14 mouse cellular contexts compared by ENCODE assay signal in genomic region chr6:30700182-30700581, GRCm38 (mm10). TPM values are rescaled to one million over a fixed set of nuclear protein-coding genes. Genes with fewer than 3 reads are reported as not detected.
A peak's percentile ranks its signal among the peaks of the same experiment; 100 is the strongest.
DNase-seq lines count a peak whose midpoint lies in the region; ATAC-seq and TF ChIP-seq lines count a peak whose summit lies in the region.
"Had no signal": no experiment of that assay in that cellular context is flagged by ENCODE, and none has a peak within 500 bp of the region (broad histone marks: within the 10 kb centered on the region; RNA-seq: fewer than 3 reads in every experiment).

No protein-coding gene starts in this region.

- intact Hi-C loops in heart, adult 2 months (cut with DNase I), result loop anchor here (2.0 kb wide), 1 partner anchor 47 kb away; no protein-coding TSS in a partner anchor

- H3K4me3 ChIP-seq in kidney, embryonic 14.5 days (ENCODE audit: low read length), result no peak overlapping the region
- no peak overlapping the region for H3K4me3 ChIP-seq in CH12.LX (replicated peaks in 1 of 3; ENCODE audit: low read depth in 2 of 3, low read length in 2 of 3, poor library complexity in 1 of 3)
- H3K4me3 ChIP-seq in heart, adult 2 months, result no peak overlapping the region
- H3K4me3 ChIP-seq in limb, embryonic 12.5 days (replicated peaks), result no peak overlapping the region
- H3K4me3 ChIP-seq: hindbrain, embryonic 12.5 days; myocyte had no signal

- H3K27ac ChIP-seq in kidney, embryonic 14.5 days (ENCODE audit: low read depth, low read length), result peak overlapping the region; percentile 86
- no peak overlapping the region for H3K27ac ChIP-seq in CH12.LX (ENCODE audit: insufficient read depth, low read depth)
- H3K27ac ChIP-seq in heart, adult 2 months, result peak overlapping the region; percentile 30
- H3K27ac ChIP-seq in limb, embryonic 12.5 days, result peak overlapping the region; percentile 80

- no peak overlapping the region for H3K4me2 ChIP-seq in kidney, embryonic 14.5 days (replicated peaks; ENCODE audit: low read depth, low read length)
- H3K4me2 ChIP-seq in CH12.LX (ENCODE audit: insufficient read depth, low read depth, poor library complexity, severe bottlenecking), result 0 out of 2 replicates have a peak overlapping the region, but pooled peaks have one; percentile 29
- H3K4me2 ChIP-seq in limb, embryonic 12.5 days, result no peak overlapping the region
- H3K4me2 ChIP-seq: hindbrain, embryonic 12.5 days had no signal

- no peaks in the 10 kb centered on the region for H3K36me3 ChIP-seq in kidney, embryonic 14.5 days (ENCODE audit: control insufficient read depth, insufficient read depth, low read length)
- H3K36me3 ChIP-seq in CH12.LX (replicated peaks in 1 of 2; ENCODE audit: control insufficient read depth in 1 of 2, insufficient read depth in 1 of 2, low read length in 1 of 2), result no peaks in the 10 kb centered on the region
- H3K36me3 ChIP-seq in heart, adult 2 months (ENCODE audit: control insufficient read depth, insufficient read depth, low read length), result no peaks in the 10 kb centered on the region
- H3K36me3 ChIP-seq in limb, embryonic 12.5 days, result no peaks in the 10 kb centered on the region
- H3K36me3 ChIP-seq: hindbrain, embryonic 12.5 days had no signal

- peaks cover 9% of the 10 kb centered on the region for H3K4me1 ChIP-seq in kidney, embryonic 14.5 days (ENCODE audit: control insufficient read depth, insufficient read depth, low read length)
- no peaks in the 10 kb centered on the region for H3K4me1 ChIP-seq in CH12.LX (ENCODE audit: control insufficient read depth in 1 of 2, insufficient read depth in 2 of 2)
- peaks cover 9% of the 10 kb centered on the region for H3K4me1 ChIP-seq in heart, adult 2 months (ENCODE audit: control insufficient read depth, insufficient read depth, low read length)
- peaks cover 32% of the 10 kb centered on the region for H3K4me1 ChIP-seq in limb, embryonic 12.5 days (replicated peaks)
- H3K4me1 ChIP-seq: hindbrain, embryonic 12.5 days had no signal

- H3K27me3 ChIP-seq in kidney, embryonic 14.5 days (ENCODE audit: control insufficient read depth, insufficient read depth, low read length), result no peaks in the 10 kb centered on the region
- H3K27me3 ChIP-seq in CH12.LX (replicated peaks), result no peaks in the 10 kb centered on the region
- no peaks in the 10 kb centered on the region for H3K27me3 ChIP-seq in heart, adult 2 months (ENCODE audit: control insufficient read depth, insufficient read depth, low read length)
- no peaks in the 10 kb centered on the region for H3K27me3 ChIP-seq in limb, embryonic 12.5 days
- H3K27me3 ChIP-seq: hindbrain, embryonic 12.5 days had no signal

- no peaks in the 10 kb centered on the region for H3K79me2 ChIP-seq in CH12.LX (replicated peaks; ENCODE audit: control insufficient read depth, extremely low read depth, insufficient read depth, poor library complexity, severe bottlenecking)
- no peaks in the 10 kb centered on the region for H3K79me2 ChIP-seq in heart, adult 2 months (replicated peaks; ENCODE audit: control insufficient read depth, insufficient read depth, low read length)

- peak; percentile 68 for ATAC-seq in kidney, embryonic 14.5 days (ENCODE audit: low FRiP score, low TSS enrichment)
- ATAC-seq in limb, embryonic 12.5 days (ENCODE audit: insufficient number of reproducible peaks, insufficient read depth, low FRiP score, low TSS enrichment, low read depth), result no peak
- ATAC-seq: forebrain, embryonic 16.5 days had no signal

- no peaks in the 10 kb centered on the region for H3K9me3 ChIP-seq in kidney, embryonic 14.5 days (ENCODE audit: control insufficient read depth, low read length)
- no peaks in the 10 kb centered on the region for H3K9me3 ChIP-seq in CH12.LX (replicated peaks; ENCODE audit: low read length)
- H3K9me3 ChIP-seq in limb, embryonic 12.5 days, result no peaks in the 10 kb centered on the region
- H3K9me3 ChIP-seq: hindbrain, embryonic 12.5 days had no signal

- in situ Hi-C loops in CH12.LX (cut with MboI; ENCODE audit: low pct_ligation_motif_present, low pct_unique_long_range_greater_than_20kb, low sequenced_read_pairs), result no loop called here

- 16% methylated on average over 6 of the region's 6 CpGs for WGBS in kidney, embryonic 14.5 days
- 43% methylated on average over 6 of the region's 6 CpGs for WGBS in heart, adult 2 months
- WGBS in limb, embryonic 12.5 days, result 48% methylated on average over 6 of the region's 6 CpGs

- TF ChIP-seq EP300 in CH12.LX (IDR thresholded peaks at IDR 0.05; ENCODE audit: low read length), result no peak
- TF ChIP-seq EP300 in heart, adult 2 months (IDR thresholded peaks at IDR 0.05; ENCODE audit: insufficient read depth, low read depth, low read length), result peak; percentile 57; the same call in 1 of the 2 replicates

- no peak for DNase-seq in kidney, postnatal 36 days
- DNase-seq in CH12.LX (ENCODE audit: extremely low read depth), result no peak
- DNase-seq in heart, adult 2 months, result peak; percentile 35 to 52
- no peak for DNase-seq in right cerebral cortex, postnatal 4 days
- DNase-seq in c-Kit-positive CD71-positive TER-119-positive erythroid progenitor cells, embryonic 14.5 days (ENCODE audit: low spot score), result no peak
- no peak for DNase-seq in urinary bladder, postnatal 36 days (ENCODE audit: low spot score in 2 of 2)
- DNase-seq: cerebellum, adult 9-10 months; right cerebral cortex, postnatal 25 days; thymus, postnatal 4 days had no signal

- no peak for TF ChIP-seq CTCF in CH12.LX (conservative IDR thresholded peaks at IDR 0.05 in 1 of 2, IDR thresholded peaks at IDR 0.05 in 1 of 2; ENCODE audit: low read depth in 2 of 2, low read length in 2 of 2)
- TF ChIP-seq CTCF in heart, adult 2 months (IDR thresholded peaks at IDR 0.05), result no peak

- no peak for TF ChIP-seq POLR2A in CH12.LX (IDR thresholded peaks at IDR 0.05; ENCODE audit: low read depth, low read length)
- 0 out of 2 replicates have a peak, but pooled peaks have one; percentile 25 for TF ChIP-seq POLR2A in heart, adult 2 months (IDR thresholded peaks at IDR 0.05; ENCODE audit: insufficient read depth, low read depth, low read length)

- dilution Hi-C loops in CH12.LX (cut with MboI; ENCODE audit: extremely low pct_ligation_motif_present, extremely low pct_unique_long_range_greater_than_20kb, low sequenced_read_pairs), result no loop called here

- no peak overlapping the region for H3K9ac ChIP-seq in kidney, embryonic 14.5 days (ENCODE audit: low read depth, low read length)
- no peak overlapping the region for H3K9ac ChIP-seq in CH12.LX (ENCODE audit: insufficient read depth, low read depth)
- no peak overlapping the region; the same call in 1 of the 2 replicates for H3K9ac ChIP-seq in heart, adult 2 months (ENCODE audit: low read depth, low read length)
- no peak overlapping the region for H3K9ac ChIP-seq in limb, embryonic 12.5 days (replicated peaks)
- H3K9ac ChIP-seq: hindbrain, embryonic 12.5 days had no signal

- no peak for TF ChIP-seq RAD21 in CH12.LX (IDR thresholded peaks at IDR 0.05; ENCODE audit: low read depth, low read length)

TF ChIP-seq in CH12.LX, 34 proteins besides CTCF, POLR2A, EP300 and RAD21:
- no peak for TF ChIP-seq ZNF384 (IDR thresholded peaks at IDR 0.05; ENCODE audit: low read depth, low read length)
- no peak for TF ChIP-seq CHD1 (IDR thresholded peaks at IDR 0.05; ENCODE audit: low read depth, low read length)
- no peak for TF ChIP-seq USF2 (conservative IDR thresholded peaks at IDR 0.05; ENCODE audit: low read depth, low read length)
- TF ChIP-seq RCOR1 (conservative IDR thresholded peaks at IDR 0.05; ENCODE audit: low read depth, low read length), result no peak
- TF ChIP-seq MAZ (IDR thresholded peaks at IDR 0.05; ENCODE audit: low read depth, low read length), result no peak
- TF ChIP-seq ELF1 (IDR thresholded peaks at IDR 0.05; ENCODE audit: low read depth, low read length), result no peak
- no peak for TF ChIP-seq ZMIZ1 (IDR thresholded peaks at IDR 0.05; ENCODE audit: low read depth, low read length)
- TF ChIP-seq CHD2 (IDR thresholded peaks at IDR 0.05; ENCODE audit: low read length), result no peak
- no peak for TF ChIP-seq ETS1 (conservative IDR thresholded peaks at IDR 0.05; ENCODE audit: low read depth, low read length)
- no peak for TF ChIP-seq NRF1 (IDR thresholded peaks at IDR 0.05; ENCODE audit: low read depth, low read length)
- TF ChIP-seq POLR2AphosphoS2 (IDR thresholded peaks at IDR 0.05; ENCODE audit: low read depth, low read length), result no peak
- TF ChIP-seq ZC3H11A (IDR thresholded peaks at IDR 0.05; ENCODE audit: low read depth, low read length), result no peak
- no peak for TF ChIP-seq KAT2A (IDR thresholded peaks at IDR 0.05; ENCODE audit: insufficient replicate concordance, low read length)
- TF ChIP-seq MXI1 (IDR thresholded peaks at IDR 0.05; ENCODE audit: low read depth, low read length), result no peak
- TF ChIP-seq JUN (IDR thresholded peaks at IDR 0.05; ENCODE audit: insufficient read depth, low read depth, low read length), result no peak
- TF ChIP-seq PAX5 (IDR thresholded peaks at IDR 0.05; ENCODE audit: low read length), result no peak
- no peak for TF ChIP-seq USF1 (IDR thresholded peaks at IDR 0.05; ENCODE audit: low read depth, low read length)
- no peak for TF ChIP-seq BHLHE40 (IDR thresholded peaks at IDR 0.05; ENCODE audit: low read depth, low read length)

RNA-seq across cellular contexts. Expression of gene Cep41, which starts 6.6 kb away (rescaled TPM):
- 31.2 and 31.8 TPM in 2 replicates for polyA plus RNA-seq in kidney, embryonic 14.5 days (2014; fragmentation: Nextera tagmentation; extraction: Ambion mirVana)
- 4.2 and 4.5 TPM in 2 replicates for total RNA-seq in CH12.LX (2012; rRNA removed)
- total RNA-seq in CH12.LX (2014; rRNA removed), result 9.0 and 11.4 TPM in 2 replicates
- 7.1 and 8.7 TPM in 2 replicates for polyA plus RNA-seq in CH12.LX (2012; ENCODE audit: insufficient read length, low read depth)
- 1 to 10 TPM; 1.3 to 1.4 TPM for total RNA-seq in heart, adult 2 months (2021)
- 1.9 and 2.3 TPM in 2 replicates for polyA plus RNA-seq in heart, adult 2 months (2012; rRNA removed)
- 51.1 and 53.5 TPM in 2 replicates for polyA plus RNA-seq in limb, embryonic 12.5 days (2016; fragmentation: Nextera tagmentation; extraction: Ambion mirVana)

RNA-seq across cellular contexts. Expression of gene Mest, which starts 23.2 kb away (rescaled TPM):
- 2,297 and 2,617 TPM in 2 replicates for polyA plus RNA-seq in kidney, embryonic 14.5 days (2014; fragmentation: Nextera tagmentation; extraction: Ambion mirVana)
- total RNA-seq in CH12.LX (2012; rRNA removed) (0.08 and 0.13 TPM in 2 replicates), CH12.LX (2014; rRNA removed) (not detected in 2 replicates)
- polyA plus RNA-seq in CH12.LX (2012; ENCODE audit: insufficient read length, low read depth), result 0.42 TPM in 1 of 2 replicates, not detected in the other
- 1 to 10 TPM; 6.2 to 8.3 TPM for total RNA-seq in heart, adult 2 months (2021)
- polyA plus RNA-seq in heart, adult 2 months (2012; rRNA removed), result 19.5 and 28.1 TPM in 2 replicates
- 1,412 and 1,630 TPM in 2 replicates for polyA plus RNA-seq in limb, embryonic 12.5 days (2016; fragmentation: Nextera tagmentation; extraction: Ambion mirVana)

Comparison
In these comparisons a context has a peak if more than half of its experiments do, and no peak if none do; other contexts are left out.
1. DNase-seq: peak in heart, adult 2 months (2 of 2); none in kidney, postnatal 36 days (0 of 2), CH12.LX (single experiment), right cerebral cortex, postnatal 4 days (single experiment), c-Kit-positive CD71-positive TER-119-positive erythroid progenitor cells, embryonic 14.5 days (single experiment) and urinary bladder, postnatal 36 days (0 of 2).
2. RNA of gene Mest, which starts 23.2 kb away (polyA plus RNA-seq): 2,297 to 2,617 TPM in kidney, embryonic 14.5 days and 1,412 to 1,630 TPM in limb, embryonic 12.5 days; 19.5 to 28.1 TPM in heart, adult 2 months and 0.42 TPM in CH12.LX; every median in the first group is over 10 times any median in the second.